Mouse (Mus musculus) forebrain, embryonic 10.5 days (tissue): ENCODE measurements around the gene Tuba1a. TPM values are rescaled to one million over a fixed set of nuclear protein-coding genes. Genes with fewer than 3 reads are reported as not detected.
"Not testable (repeated sequence)": the region's sequence is repeated elsewhere in the genome, so short reads cannot be mapped to it uniquely, and the experiment has no call there.

Source experiments
- DNase-seq: peaks from one replicate; pipeline ENCODE4 v3.0.0-alpha.2; 2017; ENCODE audit warnings: low spot score; ENCODE audit errors: extremely low spot score
- H3K27ac ChIP-seq: fragments of 300-500 bp; sonication (generic); 2 replicates; pipeline ENCODE4 v1.5.1; 2016; ENCODE audit warnings: mild to moderate bottlenecking
- H3K27me3 ChIP-seq: fragments of 300-500 bp; sonication (generic); 2 replicates; pipeline ENCODE4 v1.6.1; 2016; ENCODE audit warnings: mild to moderate bottlenecking; ENCODE audit not compliant: poor library complexity, severe bottlenecking
- H3K36me3 ChIP-seq: fragments of 300-500 bp; sonication (generic); replicated peaks from 2 replicates; pipeline ENCODE4 v1.6.1; 2016; ENCODE audit warnings: mild to moderate bottlenecking, moderate library complexity
- H3K4me1 ChIP-seq: fragments of 300-500 bp; sonication (generic); 2 replicates; pipeline ENCODE4 v1.6.1; 2016
- H3K4me3 ChIP-seq: fragments of 300-500 bp; sonication (generic); 2 replicates; pipeline ENCODE4 v1.5.1; 2016; ENCODE audit warnings: mild to moderate bottlenecking, moderate library complexity
- H3K9me3 ChIP-seq: fragments of 300-500 bp; sonication (generic); 2 replicates; pipeline ENCODE4 v1.6.1; 2016; ENCODE audit warnings: mild to moderate bottlenecking, moderate library complexity
- WGBS: fragments of 180-500 bp; shearing (Covaris S2); methylation state at CpG from one replicate; pipeline ENCODE4 v1.1.7; 2016; 5-methylcytosine and 5-hydroxymethylcytosine counted together
- polyA plus RNA-seq: library from polyadenylated mRNA; unstranded; fragments of >200 nt; fragmentation: Nextera tagmentation; extraction: Ambion mirVana; gene quantifications from 2 replicates; pipeline ENCODE4 v1.2.1, GENCODE M21; 2016

Gene Tuba1a
- polyA plus RNA-seq, 1 experiment from 2014 or later: 3,107 TPM

GRCm38 (mm10) chr15:98943133-98943532 is 10.4 kb downstream of the Tuba1a start:
- WGBS: 76% methylated on average over 4 of the region's 4 CpGs
- H3K36me3 ChIP-seq: peaks cover 13% of the 10 kb centered on the region
- no peak overlapping the region for H3K4me3 ChIP-seq
- peaks cover 8% of the 10 kb centered on the region for H3K4me1 ChIP-seq
- H3K27ac ChIP-seq: no peak overlapping the region
- no peaks in the 10 kb centered on the region for H3K27me3 ChIP-seq
- no peak for DNase-seq
- H3K9me3 ChIP-seq: peaks cover 6% of the 10 kb centered on the region; the same call in 1 of the 2 replicates

GRCm38 (mm10) chr15:98942081-98942480 is 11.4 kb downstream of the Tuba1a start:
- no peak for DNase-seq
- Histone ChIP-seq H3K4me1 (peaks cover 4% of the 10 kb centered on the region), H3K27ac (no peak overlapping the region), H3K4me3 (no peak overlapping the region), H3K36me3 (peaks cover 13% of the 10 kb centered on the region), H3K27me3 (no peaks in the 10 kb centered on the region), H3K9me3 (peaks cover 6% of the 10 kb centered on the region; the same call in 1 of the 2 replicates)
- WGBS: 92% methylated on average over 4 of the region's 4 CpGs

GRCm38 (mm10) chr15:98941539-98941938 is 12.0 kb downstream of the Tuba1a start:
- Histone ChIP-seq H3K9me3 (peaks cover 6% of the 10 kb centered on the region; the same call in 1 of the 2 replicates), H3K4me3 (no peak overlapping the region), H3K27ac (no peak overlapping the region), H3K36me3 (peaks cover 13% of the 10 kb centered on the region), H3K27me3 (no peaks in the 10 kb centered on the region), H3K4me1 (peaks cover 4% of the 10 kb centered on the region)
- WGBS: 87% methylated on average over 2 of the region's 2 CpGs
- DNase-seq: no peak

GRCm38 (mm10) chr15:98940816-98941215 is 12.7 kb downstream of the Tuba1a start:
- H3K4me1 ChIP-seq: peaks cover 10% of the 10 kb centered on the region
- no peak overlapping the region for H3K4me3 ChIP-seq
- H3K36me3 ChIP-seq: peaks cover 13% of the 10 kb centered on the region
- 0 out of 2 replicates have a peak overlapping the region, but pooled peaks have one; percentile 4 for H3K27ac ChIP-seq
- DNase-seq: no peak
- WGBS: 74% methylated on average over 10 of the region's 10 CpGs
- H3K9me3 ChIP-seq: peaks cover 6% of the 10 kb centered on the region; the same call in 1 of the 2 replicates
- no peaks in the 10 kb centered on the region for H3K27me3 ChIP-seq

GRCm38 (mm10) chr15:98934217-98934839 is 19.2 kb downstream of the Tuba1a start, which contains the start of gene Tuba1b:
TSS of gene Tuba1b (minus strand) at chr15:98934565.
- Histone ChIP-seq H3K4me1 (peaks cover 39% of the 10 kb centered on the region), H3K36me3 (peaks cover 22% of the 10 kb centered on the region), H3K27me3 (no peaks in the 10 kb centered on the region), H3K9me3 (no peaks in the 10 kb centered on the region), H3K4me3 (peak within 1 kb of the TSS; percentile 73), H3K27ac (peak within 1 kb of the TSS; percentile 98)
- DNase-seq: peak; percentile 85
- under 1% methylated on average over 58 of the region's 58 CpGs for WGBS

GRCm38 (mm10) chr15:98933833-98934216 is 19.7 kb downstream of the Tuba1a start:
- H3K9me3 ChIP-seq: no peaks in the 10 kb centered on the region
- H3K27ac ChIP-seq: peak overlapping the region; percentile 98
- DNase-seq: peak; percentile 95
- H3K4me3 ChIP-seq: peak overlapping the region; percentile 73
- peaks cover 22% of the 10 kb centered on the region for H3K36me3 ChIP-seq
- peaks cover 44% of the 10 kb centered on the region for H3K4me1 ChIP-seq
- under 1% methylated on average over 35 of the region's 35 CpGs for WGBS
- H3K27me3 ChIP-seq: no peaks in the 10 kb centered on the region

GRCm38 (mm10) chr15:98933004-98933671 is 20.4 kb downstream of the Tuba1a start:
- Histone ChIP-seq H3K36me3 (peaks cover 22% of the 10 kb centered on the region), H3K27ac (peak overlapping the region; percentile 98), H3K4me1 (peaks cover 49% of the 10 kb centered on the region), H3K4me3 (peak overlapping the region; percentile 73)
- not testable (repeated sequence) for H3K9me3 ChIP-seq, DNase-seq, H3K27me3 ChIP-seq
- 26% methylated on average over 8 of the region's 9 CpGs for WGBS

- peak overlapping the region; percentile 28; the same call in 1 of the 2 replicates for H3K4me3 ChIP-seq
Observed at GRCm38 (mm10) chr15:98930998-98931397, 22.5 kb downstream of the Tuba1a start.

GRCm38 (mm10) chr15:98930017-98930734 is 23.3 kb downstream of the Tuba1a start:
- DNase-seq: peak; percentile 26
- WGBS: 58% methylated on average over 8 of the region's 8 CpGs
- Histone ChIP-seq H3K27ac (no peak overlapping the region), H3K27me3 (no peaks in the 10 kb centered on the region), H3K4me3 (0 out of 2 replicates have a peak overlapping the region, but pooled peaks have one; percentile 2), H3K4me1 (peaks cover 37% of the 10 kb centered on the region), H3K36me3 (peaks cover 28% of the 10 kb centered on the region), H3K9me3 (no peaks in the 10 kb centered on the region)

More at GRCm38 (mm10) chr15:98930998-98931397, 22.5 kb downstream of the Tuba1a start:
- no peaks in the 10 kb centered on the region for H3K27me3 ChIP-seq
- DNase-seq: no peak
- peaks cover 45% of the 10 kb centered on the region for H3K4me1 ChIP-seq
- no peaks in the 10 kb centered on the region for H3K9me3 ChIP-seq
- no peak overlapping the region for H3K27ac ChIP-seq
- 77% methylated on average over 3 of the region's 3 CpGs for WGBS
- H3K36me3 ChIP-seq: peaks cover 27% of the 10 kb centered on the region

- peak; percentile 74 for DNase-seq
- Histone ChIP-seq H3K36me3 (peaks cover 28% of the 10 kb centered on the region), H3K4me3 (peak overlapping the region; percentile 19; the same call in 1 of the 2 replicates), H3K27me3 (no peaks in the 10 kb centered on the region), H3K9me3 (no peaks in the 10 kb centered on the region), H3K4me1 (peaks cover 29% of the 10 kb centered on the region), H3K27ac (no peak overlapping the region)
- 19% methylated on average over 13 of the region's 13 CpGs for WGBS
Observed at GRCm38 (mm10) chr15:98928598-98929240, 24.8 kb downstream of the Tuba1a start.

- Histone ChIP-seq H3K27ac (no peak overlapping the region), H3K36me3 (peaks cover 22% of the 10 kb centered on the region), H3K4me1 (peaks cover 23% of the 10 kb centered on the region), H3K9me3 (no peaks in the 10 kb centered on the region), H3K27me3 (no peaks in the 10 kb centered on the region), H3K4me3 (no peak overlapping the region)
- 87% methylated on average over 5 of the region's 5 CpGs for WGBS
- no peak for DNase-seq
Observed at GRCm38 (mm10) chr15:98927566-98927965, 25.9 kb downstream of the Tuba1a start.

GRCm38 (mm10) chr15:98924682-98925081 is 28.8 kb downstream of the Tuba1a start:
- Histone ChIP-seq H3K27ac (no peak overlapping the region), H3K4me1 (peaks cover 14% of the 10 kb centered on the region), H3K9me3 (no peaks in the 10 kb centered on the region), H3K27me3 (no peaks in the 10 kb centered on the region), H3K36me3 (peaks cover 6% of the 10 kb centered on the region), H3K4me3 (no peak overlapping the region)
- DNase-seq: no peak
- WGBS: 85% methylated on average over 3 of the region's 3 CpGs
